Mouse (Mus musculus) small intestine, adult 2 months (tissue): ENCODE data around the gene Samd7. TPM values are rescaled to one million over a fixed set of nuclear protein-coding genes. Genes with fewer than 3 reads are reported as not detected.
A peak's percentile ranks its signal among the peaks of the same experiment; 100 is the strongest.

Source experiments
- H3K27ac ChIP-seq: fragments of 200-500 bp; 2 replicates; pipeline ENCODE4 v1.5.1; 2012; ENCODE audit warnings: low read depth, low read length, control low read depth, inconsistent platforms; ENCODE audit not compliant: insufficient read depth
- H3K27me3 ChIP-seq: fragments of 200-500 bp; 2 replicates; pipeline ENCODE4 v1.6.1; 2012; ENCODE audit warnings: mild to moderate bottlenecking, moderate library complexity, low read length, inconsistent platforms; ENCODE audit not compliant: control insufficient read depth, insufficient read depth
- H3K36me3 ChIP-seq: fragments of 200-500 bp; 2 replicates; pipeline ENCODE4 v1.6.1; 2012; ENCODE audit warnings: mild to moderate bottlenecking, low read length, control low read depth, inconsistent platforms; ENCODE audit not compliant: control insufficient read depth, insufficient read depth
- H3K4me1 ChIP-seq: fragments of 200-500 bp; 2 replicates; pipeline ENCODE4 v1.6.1; 2012; ENCODE audit warnings: low read length, inconsistent platforms, mixed read lengths; ENCODE audit not compliant: control insufficient read depth, insufficient read depth, insufficient read length
- H3K4me3 ChIP-seq: fragments of 200-500 bp; 2 replicates; pipeline ENCODE4 v1.5.1; 2012; ENCODE audit warnings: low read depth, mild to moderate bottlenecking, control low read depth, inconsistent platforms, low read length, moderate library complexity
- CTCF ChIP-seq: fragments of 200-500 bp; IDR thresholded peaks from 2 replicates; pipeline ENCODE4 v1.5.1; 2012; ENCODE audit warnings: low read depth, mild to moderate bottlenecking, control low read depth, inconsistent platforms, low read length, moderate library complexity, mixed read lengths; ENCODE audit not compliant: insufficient replicate concordance, insufficient read length; ENCODE audit errors: extremely low read depth
- POLR2A ChIP-seq: fragments of 200-500 bp; IDR thresholded peaks from 2 replicates; pipeline ENCODE4 v1.6.1; 2012; ENCODE audit warnings: low read depth, mild to moderate bottlenecking, control low read depth, inconsistent platforms, low read length, moderate library complexity
- WGBS: fragments of 180-500 bp; shearing (Covaris S2); methylation state at CpG from one replicate; pipeline ENCODE4 v1.1.7; 2018; 5-methylcytosine and 5-hydroxymethylcytosine counted together
- polyA plus RNA-seq: library from polyadenylated mRNA; depleted of rRNA; stranded (reverse); fragments of >200 nt; gene quantifications from 2 replicates; pipeline ENCODE4 v1.2.3, GENCODE M21; 2012

Gene Samd7
- polyA plus RNA-seq, 1 experiment, result not detected

- WGBS, result 80% methylated on average over 1 of the region's 1 CpGs
- Histone ChIP-seq H3K36me3 (no peaks in the 10 kb centered on the region), H3K27ac (no peak overlapping the region)
These were observed 32.8 kb upstream of the Samd7 start for GRCm38 (mm10) chr3:30713334-30713733.

GRCm38 (mm10) chr3:30718649-30719048 lies 27.4 kb upstream of the Samd7 start:
- no peaks in the 10 kb centered on the region for H3K4me1 ChIP-seq
- 80% methylated on average over 3 of the region's 3 CpGs for WGBS
- no peaks in the 10 kb centered on the region for H3K27me3 ChIP-seq
- TF ChIP-seq POLR2A (no peak), CTCF (no peak)
- H3K36me3 ChIP-seq, result no peaks in the 10 kb centered on the region
- no peak overlapping the region for H3K27ac ChIP-seq
- no peak overlapping the region for H3K4me3 ChIP-seq

More at GRCm38 (mm10) chr3:30713334-30713733, 32.8 kb upstream of the Samd7 start:
- no peaks in the 10 kb centered on the region for H3K4me1 ChIP-seq
- no peaks in the 10 kb centered on the region for H3K27me3 ChIP-seq
- no peak overlapping the region for H3K4me3 ChIP-seq
- TF ChIP-seq CTCF (no peak), POLR2A (no peak)

GRCm38 (mm10) chr3:30722036-30722435 lies 24.1 kb upstream of the Samd7 start:
- Histone ChIP-seq H3K27ac (no peak overlapping the region), H3K4me3 (no peak overlapping the region), H3K4me1 (no peaks in the 10 kb centered on the region), H3K27me3 (no peaks in the 10 kb centered on the region), H3K36me3 (no peaks in the 10 kb centered on the region)
- no peak for TF ChIP-seq CTCF
- 90% methylated on average over 4 of the region's 4 CpGs for WGBS

- 86% methylated on average over 2 of the region's 2 CpGs for whole genome bisulfite sequencing
- no peaks in the 10 kb centered on the region for H3K36me3 ChIP-seq
- TF ChIP-seq POLR2A (no peak), CTCF (no peak)
These were observed 23.6 kb upstream of the Samd7 start for GRCm38 (mm10) chr3:30722461-30722860.

GRCm38 (mm10) chr3:30723179-30723578 lies 22.9 kb upstream of the Samd7 start:
- Histone ChIP-seq H3K4me3 (no peak overlapping the region), H3K4me1 (no peaks in the 10 kb centered on the region), H3K27ac (no peak overlapping the region), H3K27me3 (no peaks in the 10 kb centered on the region), H3K36me3 (no peaks in the 10 kb centered on the region)
- 69% methylated on average over 5 of the region's 5 CpGs for WGBS
- TF ChIP-seq POLR2A (no peak), CTCF (no peak)

More at GRCm38 (mm10) chr3:30722461-30722860, 23.6 kb upstream of the Samd7 start:
- no peaks in the 10 kb centered on the region for H3K27me3 ChIP-seq
- H3K4me1 ChIP-seq, result no peaks in the 10 kb centered on the region
- H3K4me3 ChIP-seq, result no peak overlapping the region
- H3K27ac ChIP-seq, result no peak overlapping the region

- TF ChIP-seq CTCF, result no peak
- TF ChIP-seq POLR2A, result no peak
- H3K4me1 ChIP-seq, result no peaks in the 10 kb centered on the region
- H3K36me3 ChIP-seq, result no peaks in the 10 kb centered on the region
- 86% methylated on average over 10 of the region's 10 CpGs for WGBS
- H3K27me3 ChIP-seq, result no peaks in the 10 kb centered on the region
- no peak overlapping the region for H3K4me3 ChIP-seq
- no peak overlapping the region for H3K27ac ChIP-seq
These were observed 21.8 kb upstream of the Samd7 start for GRCm38 (mm10) chr3:30724105-30724824.

GRCm38 (mm10) chr3:30724848-30725465 lies 21.1 kb upstream of the Samd7 start:
- Histone ChIP-seq H3K4me1 (no peaks in the 10 kb centered on the region), H3K27me3 (no peaks in the 10 kb centered on the region), H3K4me3 (no peak overlapping the region), H3K36me3 (no peaks in the 10 kb centered on the region), H3K27ac (no peak overlapping the region)
- TF ChIP-seq POLR2A (no peak), CTCF (no peak)
- 76% methylated on average over 10 of the region's 10 CpGs for WGBS

GRCm38 (mm10) chr3:30725514-30725913 lies 20.6 kb upstream of the Samd7 start:
- Histone ChIP-seq H3K36me3 (no peaks in the 10 kb centered on the region), H3K4me1 (no peaks in the 10 kb centered on the region), H3K27me3 (no peaks in the 10 kb centered on the region), H3K4me3 (no peak overlapping the region), H3K27ac (no peak overlapping the region)
- WGBS, result 78% methylated on average over 7 of the region's 7 CpGs
- peak; percentile 37; the same call in 1 of the 2 replicates for TF ChIP-seq CTCF
- no peak for TF ChIP-seq POLR2A
